Mouse (Mus musculus) midbrain, embryonic 11.5 days (tissue): Measurements from ENCODE around the gene Tefm. TPM values are rescaled to one million over a fixed set of nuclear protein-coding genes. Genes with fewer than 3 reads are reported as not detected.
A peak's percentile ranks its signal among the peaks of the same experiment; 100 is the strongest.

ENCODE experiments used
- ATAC-seq: fragments of 200-750 bp; cut with Nextera tagmentation; 2 replicates; pipeline ENCODE4 v1.8.0; 2017; ENCODE audit warnings: moderate TSS enrichment, moderate library complexity; ENCODE audit not compliant: low FRiP score
- DNase-seq: peaks from one replicate; pipeline ENCODE4 v3.0.0; 2015; ENCODE audit warnings: low spot score; ENCODE audit errors: missing footprints
- H3K27ac ChIP-seq: fragments of 300-500 bp; sonication (generic); 2 replicates; pipeline ENCODE4 v1.5.1; 2014; ENCODE audit warnings: low read depth, low read length
- H3K27me3 ChIP-seq: fragments of 300-500 bp; sonication (generic); 2 replicates; pipeline ENCODE4 v1.6.1; 2014; ENCODE audit warnings: mild to moderate bottlenecking, low read length, moderate library complexity, mixed read lengths; ENCODE audit not compliant: control insufficient read depth, insufficient read depth
- H3K36me3 ChIP-seq: fragments of 300-500 bp; sonication (generic); 2 replicates; pipeline ENCODE4 v1.6.1; 2014; ENCODE audit warnings: mild to moderate bottlenecking, low read length, moderate library complexity, mixed read lengths; ENCODE audit not compliant: control insufficient read depth, insufficient read depth
- H3K4me1 ChIP-seq: fragments of 300-500 bp; sonication (generic); 2 replicates; pipeline ENCODE4 v1.6.1; 2014; ENCODE audit warnings: low read length; ENCODE audit not compliant: control insufficient read depth, insufficient read depth
- H3K4me2 ChIP-seq: fragments of 300-500 bp; sonication (generic); 2 replicates; pipeline ENCODE4 v1.6.1; 2014; ENCODE audit warnings: mild to moderate bottlenecking, moderate library complexity
- H3K4me3 ChIP-seq: fragments of 300-500 bp; sonication (generic); 2 replicates; pipeline ENCODE4 v1.5.1; 2014; ENCODE audit warnings: low read depth, low read length
- H3K9ac ChIP-seq: fragments of 300-500 bp; sonication (generic); 2 replicates; pipeline ENCODE4 v1.6.1; 2014; ENCODE audit warnings: low read length
- H3K9me3 ChIP-seq: fragments of 300-500 bp; sonication (generic); 2 replicates; pipeline ENCODE4 v1.6.1; 2016; ENCODE audit warnings: low read length; ENCODE audit not compliant: control insufficient read depth
- WGBS: fragments of 180-500 bp; shearing (Covaris S2); extraction: QIAGEN DNeasy Blood & Tissue Kit; methylation state at CpG from one replicate; pipeline ENCODE4 v1.1.7; 2014; 5-methylcytosine and 5-hydroxymethylcytosine counted together
- polyA plus RNA-seq: library from polyadenylated mRNA; unstranded; fragments of >200 nt; fragmentation: Nextera tagmentation; extraction: Ambion mirVana; gene quantifications from 2 replicates; pipeline ENCODE4 v1.2.1, GENCODE M21; 2014

Gene Tefm
- polyA plus RNA-seq, 1 experiment from 2014 or later: 30.3 TPM

DNA sequence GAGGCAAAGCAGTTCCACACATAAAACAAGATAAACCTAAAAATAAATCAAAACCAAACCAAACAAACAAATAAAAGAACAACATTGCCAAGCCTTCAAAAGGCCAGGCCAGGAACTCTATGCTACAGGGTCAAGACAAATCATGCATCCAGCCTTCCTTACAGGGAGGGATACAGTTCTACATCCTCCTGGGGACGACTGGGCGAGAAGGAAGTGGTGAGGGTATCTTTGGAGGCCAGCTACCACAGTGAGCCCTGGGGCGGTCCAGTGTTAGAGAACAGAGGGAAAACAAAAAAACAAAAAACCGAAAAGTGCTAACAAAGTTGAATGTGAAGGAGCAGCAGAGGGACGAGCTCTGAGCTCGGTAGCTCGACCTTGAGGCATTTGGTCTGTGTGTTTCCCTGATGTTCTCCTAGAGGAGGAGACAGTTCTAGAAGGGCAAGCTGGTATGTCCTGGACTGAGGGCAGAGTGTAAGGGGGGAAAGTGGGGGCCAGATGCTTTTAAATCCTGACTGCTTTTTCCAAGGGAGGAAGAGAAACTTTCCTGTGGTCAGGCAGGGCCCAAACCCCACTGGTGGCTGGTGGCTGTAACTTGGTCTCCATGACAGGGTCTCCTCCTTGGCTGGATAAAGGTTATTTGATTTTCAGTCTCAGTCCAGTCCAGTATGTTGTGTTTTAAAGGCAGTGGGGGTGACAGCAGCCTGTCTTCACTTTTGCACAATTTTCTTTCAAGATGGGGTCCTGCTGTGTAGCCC is 21.6 kb upstream of the Tefm start:
- ATAC-seq (no peak), DNase-seq (no peak)
- H3K4me2 ChIP-seq: no peak overlapping the region
- no peak overlapping the region for H3K4me3 ChIP-seq
- no peaks in the 10 kb centered on the region for H3K9me3 ChIP-seq
- H3K4me1 ChIP-seq: no peaks in the 10 kb centered on the region
- no peaks in the 10 kb centered on the region for H3K27me3 ChIP-seq
- no peaks in the 10 kb centered on the region for H3K36me3 ChIP-seq
- H3K27ac ChIP-seq: no peak overlapping the region
- H3K9ac ChIP-seq: no peak overlapping the region
- 72% methylated on average over 7 of the region's 7 CpGs for WGBS

DNA sequence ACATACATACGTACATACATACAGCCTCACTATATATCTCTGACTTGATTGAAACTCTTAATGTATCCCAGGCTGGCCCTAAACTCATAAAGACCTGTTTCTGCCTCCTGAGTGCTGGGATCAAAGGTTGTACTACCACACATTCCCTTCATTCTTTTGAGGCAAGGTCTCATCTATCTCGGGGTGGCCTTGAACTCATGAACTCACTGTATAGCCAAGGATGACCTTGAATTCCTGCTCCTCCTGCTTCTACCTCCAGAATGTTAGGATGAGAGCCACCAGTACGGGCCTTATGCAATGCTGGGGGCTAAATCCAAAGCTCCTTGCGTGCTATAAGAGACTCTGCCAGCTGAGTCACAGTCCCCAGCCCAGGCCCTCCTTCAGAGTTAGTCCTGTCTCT is 19.1 kb upstream of the Tefm start:
- no peaks in the 10 kb centered on the region for H3K36me3 ChIP-seq
- no peaks in the 10 kb centered on the region; the same call in none of the 2 replicates for H3K27me3 ChIP-seq
- H3K4me3 ChIP-seq: no peak overlapping the region
- H3K4me2 ChIP-seq: no peak overlapping the region
- H3K4me1 ChIP-seq: no peaks in the 10 kb centered on the region
- 83% methylated on average over 4 of the region's 4 CpGs for WGBS
- no peak for ATAC-seq
- H3K27ac ChIP-seq: no peak overlapping the region
- no peak overlapping the region for H3K9ac ChIP-seq
- H3K9me3 ChIP-seq: no peaks in the 10 kb centered on the region
- no peak for DNase-seq

DNA sequence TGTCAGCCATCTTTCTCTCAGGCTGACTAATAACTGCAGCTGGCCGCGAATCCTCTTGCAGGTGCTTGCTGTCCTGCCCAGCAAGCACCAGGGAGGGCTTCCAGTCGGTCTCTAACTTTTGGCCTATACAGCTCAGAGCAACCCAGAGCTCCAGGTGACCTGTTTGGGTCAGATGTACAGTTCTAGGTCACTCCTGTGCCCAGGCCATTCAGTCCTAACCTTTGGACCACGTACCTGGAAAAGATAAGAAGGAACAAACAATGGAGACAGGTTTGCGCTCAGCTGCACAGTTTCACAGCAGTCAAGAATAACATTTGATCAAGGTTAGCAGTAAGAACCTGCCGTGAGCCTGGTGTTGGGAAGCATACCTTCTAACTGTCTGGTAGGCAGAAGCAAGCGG is 17.0 kb upstream of the Tefm start:
- Histone ChIP-seq H3K9me3 (no peaks in the 10 kb centered on the region), H3K4me3 (no peak overlapping the region), H3K9ac (no peak overlapping the region), H3K4me1 (peaks cover 3% of the 10 kb centered on the region; the same call in 1 of the 2 replicates), H3K4me2 (no peak overlapping the region), H3K27ac (no peak overlapping the region), H3K27me3 (peaks cover 14% of the 10 kb centered on the region), H3K36me3 (no peaks in the 10 kb centered on the region)
- DNase-seq (no peak), ATAC-seq (no peak)
- WGBS: 87% methylated on average over 7 of the region's 7 CpGs

DNA sequence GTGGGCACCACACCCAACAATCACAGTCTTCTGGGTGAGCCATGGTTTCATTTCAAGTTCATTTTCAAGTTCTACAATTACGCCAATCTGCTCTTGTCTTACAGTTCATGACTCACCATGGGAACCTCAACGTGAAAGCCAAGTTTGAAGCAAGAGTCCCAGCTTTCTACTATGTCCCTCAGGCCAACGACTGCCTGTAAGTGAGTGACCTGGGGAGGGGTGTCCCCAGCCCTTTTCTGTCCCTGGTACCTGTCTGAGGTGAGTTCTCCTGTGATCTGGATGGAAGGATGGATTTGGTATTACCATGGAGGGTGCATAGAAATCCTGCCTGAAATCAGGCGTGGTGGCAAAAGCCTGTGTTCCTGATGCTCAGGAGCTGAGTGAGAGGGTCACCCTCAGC is 14.9 kb upstream of the Tefm start:
- H3K9me3 ChIP-seq: no peaks in the 10 kb centered on the region
- H3K4me2 ChIP-seq: no peak overlapping the region
- WGBS: 83% methylated on average over 4 of the region's 4 CpGs
- H3K4me1 ChIP-seq: peaks cover 3% of the 10 kb centered on the region; the same call in 1 of the 2 replicates
- no peak overlapping the region for H3K4me3 ChIP-seq
- no peak overlapping the region for H3K27ac ChIP-seq
- ATAC-seq (no peak), DNase-seq (no peak)
- no peaks in the 10 kb centered on the region for H3K36me3 ChIP-seq
- H3K9ac ChIP-seq: no peak overlapping the region
- peaks cover 22% of the 10 kb centered on the region for H3K27me3 ChIP-seq

DNA sequence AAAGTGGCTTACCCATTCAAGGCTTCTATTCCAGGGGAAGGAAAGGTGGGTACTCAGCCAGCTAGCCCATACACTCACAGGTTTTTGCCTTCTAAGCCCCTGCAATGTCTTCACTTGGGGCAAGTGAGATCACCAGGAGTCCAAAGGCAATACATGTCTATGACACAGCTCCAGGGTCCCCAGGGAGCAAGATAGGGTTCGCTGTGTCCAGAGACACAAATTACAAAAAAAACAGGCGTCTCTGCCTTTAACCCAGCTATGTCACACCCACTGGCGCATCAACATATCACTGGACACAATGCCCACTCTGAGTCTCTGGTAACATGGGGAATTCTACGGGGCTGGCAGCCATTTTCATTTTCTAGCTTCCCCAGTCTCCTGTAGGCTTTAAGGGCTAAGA is 14.0 kb upstream of the Tefm start:
- Histone ChIP-seq H3K27me3 (peaks cover 22% of the 10 kb centered on the region), H3K9ac (no peak overlapping the region), H3K4me2 (no peak overlapping the region), H3K27ac (no peak overlapping the region), H3K36me3 (no peaks in the 10 kb centered on the region), H3K9me3 (no peaks in the 10 kb centered on the region), H3K4me1 (peaks cover 3% of the 10 kb centered on the region; the same call in 1 of the 2 replicates), H3K4me3 (no peak overlapping the region)
- no peak for DNase-seq
- WGBS: 92% methylated on average over 4 of the region's 4 CpGs
- no peak for ATAC-seq

DNA sequence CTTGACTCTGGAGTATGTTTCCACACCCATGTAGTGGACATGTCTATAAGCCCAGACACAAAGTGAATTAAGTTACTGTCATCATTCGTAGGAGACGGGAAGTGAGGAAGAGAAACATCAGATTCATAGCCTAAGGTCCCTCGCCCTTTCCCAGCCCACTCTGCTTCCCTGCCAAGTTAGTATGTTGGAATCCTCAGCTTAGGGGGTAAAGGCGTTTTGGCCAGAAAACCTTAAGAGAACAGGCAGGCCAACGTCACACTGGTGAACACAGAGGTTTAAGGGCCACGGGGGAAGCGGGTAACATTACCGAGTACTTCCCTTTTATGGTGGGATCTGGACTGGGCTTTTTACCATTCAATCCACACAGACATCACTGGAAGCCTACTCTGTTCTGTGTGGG is 13.6 kb upstream of the Tefm start:
- ATAC-seq: no peak
- Histone ChIP-seq H3K4me2 (no peak overlapping the region), H3K36me3 (no peaks in the 10 kb centered on the region), H3K27ac (no peak overlapping the region), H3K9me3 (no peaks in the 10 kb centered on the region), H3K27me3 (peaks cover 22% of the 10 kb centered on the region), H3K4me3 (no peak overlapping the region), H3K9ac (no peak overlapping the region), H3K4me1 (peaks cover 3% of the 10 kb centered on the region; the same call in 1 of the 2 replicates)
- 86% methylated on average over 8 of the region's 8 CpGs for WGBS
- DNase-seq: no peak

DNA sequence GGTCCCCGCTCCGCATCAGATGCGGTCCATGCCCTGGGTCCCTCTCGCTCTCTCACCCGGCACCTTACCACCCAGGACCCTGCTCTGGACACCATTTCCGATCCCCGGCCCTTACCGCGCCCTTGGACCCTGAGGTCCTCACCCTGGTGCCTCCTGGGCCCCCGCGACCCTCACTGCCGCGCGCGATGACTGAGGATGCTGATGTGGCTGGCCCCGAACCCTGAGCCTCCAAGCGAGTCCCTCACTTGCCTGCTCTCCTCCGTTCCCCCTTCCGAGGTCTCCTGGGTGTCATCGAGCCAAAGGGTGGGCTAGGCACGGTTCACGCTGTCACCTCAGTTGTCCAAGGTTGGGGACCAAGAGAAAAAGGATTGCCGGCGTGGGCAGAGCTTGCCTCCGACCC is 12.5 kb upstream of the Tefm start:
- DNase-seq (no peak), ATAC-seq (no peak)
- Histone ChIP-seq H3K27ac (no peak overlapping the region), H3K9ac (no peak overlapping the region), H3K4me2 (peak overlapping the region; percentile 68), H3K9me3 (no peaks in the 10 kb centered on the region), H3K27me3 (peaks cover 22% of the 10 kb centered on the region), H3K4me1 (peaks cover 3% of the 10 kb centered on the region; the same call in 1 of the 2 replicates), H3K36me3 (no peaks in the 10 kb centered on the region), H3K4me3 (peak overlapping the region; percentile 44)
- WGBS: 30% methylated on average over 25 of the region's 25 CpGs

DNA sequence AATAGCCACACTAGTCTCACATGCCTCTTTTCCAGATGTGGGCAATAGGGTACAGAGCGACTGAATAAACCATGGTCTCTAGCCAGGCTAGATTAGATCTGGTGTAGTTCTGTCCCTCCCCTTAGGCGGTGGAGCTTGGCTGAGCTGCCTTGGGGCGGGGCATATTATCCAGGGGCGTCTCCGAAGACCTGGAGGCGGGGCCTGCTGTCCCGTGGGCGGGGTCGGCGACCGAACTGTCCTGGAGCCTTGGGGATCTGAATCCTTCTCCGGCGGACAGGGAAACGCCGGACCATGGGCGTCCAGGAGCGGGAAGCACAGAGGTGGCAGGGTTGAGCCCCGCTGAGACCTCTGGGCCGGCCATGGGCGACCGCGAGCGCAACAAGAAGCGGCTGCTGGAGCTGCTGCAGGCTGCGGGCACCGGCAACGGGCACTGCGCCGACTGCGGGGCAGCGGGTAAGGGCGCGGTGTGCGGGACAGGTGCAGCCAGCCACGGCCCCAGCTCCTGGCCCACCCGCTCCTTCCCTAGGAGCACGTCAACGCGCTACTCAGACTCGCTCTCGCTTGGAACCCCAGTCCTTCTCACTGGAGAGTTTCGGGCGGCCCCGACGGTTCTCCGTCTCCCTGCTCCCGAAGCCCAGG is 12.0 kb upstream of the Tefm start, which contains the start of gene Adap2:
Gene Adap2, plus strand, starts transcription at position 249 of the 639 bp plus-strand sequence.
- peak within 1 kb of the TSS; percentile 44 for H3K4me3 ChIP-seq
- 1% methylated on average over 44 of the region's 47 CpGs for WGBS
- H3K4me2 ChIP-seq: peak within 1 kb of the TSS; percentile 68
- ATAC-seq: peak; percentile 76
- H3K4me1 ChIP-seq: peaks cover 3% of the 10 kb centered on the region; the same call in 1 of the 2 replicates
- no peaks in the 10 kb centered on the region for H3K9me3 ChIP-seq
- H3K36me3 ChIP-seq: no peaks in the 10 kb centered on the region
- H3K27ac ChIP-seq: no peak within 1 kb of the TSS
- peak; percentile 96 for DNase-seq
- peak within 1 kb of the TSS; percentile 53; the same call in 1 of the 2 replicates for H3K9ac ChIP-seq
- H3K27me3 ChIP-seq: peaks cover 22% of the 10 kb centered on the region

DNA sequence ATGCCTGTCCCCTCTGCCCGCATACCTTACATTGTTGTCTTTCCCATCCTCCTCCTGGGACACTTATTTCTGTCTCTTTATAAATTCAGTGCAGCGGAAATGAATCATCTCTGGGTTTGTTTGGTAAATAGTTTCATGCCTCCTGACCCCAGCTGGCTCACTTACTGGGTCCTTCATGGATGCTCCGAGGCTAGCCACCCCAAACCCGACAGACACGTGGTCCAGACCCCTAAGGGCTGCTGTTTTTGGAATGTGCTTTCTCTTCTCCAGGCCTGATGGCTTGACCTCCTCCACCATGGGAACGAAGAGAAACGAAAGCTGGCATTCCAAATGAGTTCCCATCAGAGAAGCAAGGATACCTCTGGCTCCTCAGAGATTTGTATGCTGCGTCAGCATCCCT is 10.4 kb upstream of the Tefm start:
- H3K9me3 ChIP-seq: no peaks in the 10 kb centered on the region
- no peak overlapping the region for H3K4me2 ChIP-seq
- DNase-seq (no peak), ATAC-seq (no peak)
- peaks cover 22% of the 10 kb centered on the region for H3K27me3 ChIP-seq
- H3K27ac ChIP-seq: no peak overlapping the region
- no peak overlapping the region for H3K4me3 ChIP-seq
- H3K9ac ChIP-seq: no peak overlapping the region
- peaks cover 3% of the 10 kb centered on the region; the same call in 1 of the 2 replicates for H3K4me1 ChIP-seq
- H3K36me3 ChIP-seq: no peaks in the 10 kb centered on the region
- 75% methylated on average over 8 of the region's 8 CpGs for WGBS
